Mouse (Mus musculus) kidney, postnatal 14 days (tissue): ENCODE data around the gene Fcamr.
A peak's percentile ranks its signal among the peaks of the same experiment; 100 is the strongest.

ENCODE experiments used
- DNase-seq: peaks from one replicate; pipeline ENCODE4 v3.0.0; 2022; ENCODE audit warnings: mixed read lengths

The Fcamr gene

GRCm38 (mm10) chr1:130800602-130801001 lies at the start of gene Fcamr:
Gene Fcamr, plus strand, starts transcription at chr1:130800902.
- DNase-seq: no peak

GRCm38 (mm10) chr1:130759689-130760088 lies 41.0 kb upstream of the Fcamr start:
- DNase-seq: no peak

- DNase-seq: no peak
Measured at GRCm38 (mm10) chr1:130761597-130761996, 39.1 kb upstream of the Fcamr start.

- no peak for DNase-seq
Measured at GRCm38 (mm10) chr1:130762045-130762760, 38.5 kb upstream of the Fcamr start.

- no peak for DNase-seq
Measured at GRCm38 (mm10) chr1:130764027-130764461, 36.7 kb upstream of the Fcamr start.

GRCm38 (mm10) chr1:130767066-130767465 lies 33.6 kb upstream of the Fcamr start:
- DNase-seq: no peak

- DNase-seq: no peak
Measured at GRCm38 (mm10) chr1:130769925-130770324, 30.8 kb upstream of the Fcamr start.

- peak; percentile 12 for DNase-seq
Measured at GRCm38 (mm10) chr1:130770487-130770886, 30.2 kb upstream of the Fcamr start.

GRCm38 (mm10) chr1:130770981-130771494 lies 29.7 kb upstream of the Fcamr start:
- no peak for DNase-seq

- DNase-seq: no peak
Measured at GRCm38 (mm10) chr1:130775234-130775633, 25.5 kb upstream of the Fcamr start.

- no peak for DNase-seq
Measured at GRCm38 (mm10) chr1:130775691-130776331, 24.9 kb upstream of the Fcamr start.

GRCm38 (mm10) chr1:130776645-130777044 lies 24.1 kb upstream of the Fcamr start:
- DNase-seq: no peak

- DNase-seq: no peak
Measured at GRCm38 (mm10) chr1:130779867-130780266, 20.8 kb upstream of the Fcamr start.

- DNase-seq: peak; percentile 47
Measured at GRCm38 (mm10) chr1:130784054-130784453, 16.6 kb upstream of the Fcamr start.

- peak; percentile 29 for DNase-seq
Measured at GRCm38 (mm10) chr1:130787001-130787400, 13.7 kb upstream of the Fcamr start.

- no peak for DNase-seq
Measured at GRCm38 (mm10) chr1:130789512-130790451, 10.9 kb upstream of the Fcamr start.

- DNase-seq: no peak
Measured at GRCm38 (mm10) chr1:130795331-130795730, 5.4 kb upstream of the Fcamr start.

- DNase-seq: peak; percentile 75
Measured at GRCm38 (mm10) chr1:130796967-130797684, 3.6 kb upstream of the Fcamr start.

- no peak for DNase-seq
Measured at GRCm38 (mm10) chr1:130798037-130798436, 2.7 kb upstream of the Fcamr start.

- DNase-seq: no peak
Measured at GRCm38 (mm10) chr1:130798551-130798950, 2.2 kb upstream of the Fcamr start.

- DNase-seq: no peak
Measured at GRCm38 (mm10) chr1:130799399-130799798, 1.3 kb upstream of the Fcamr start.

- DNase-seq: no peak
Measured at GRCm38 (mm10) chr1:130801511-130801910, 809 bp downstream of the Fcamr start.
